In genomic region chr9:9211411-9212087, GRCm38 (mm10) we compare ENCODE assay signal across 20 mouse cellular contexts.
"Had no signal": no experiment of that assay in that cellular context is flagged by ENCODE, and none has a peak within 500 bp of the region (broad histone marks: within the 10 kb centered on the region; RNA-seq: fewer than 3 reads in every experiment).

No protein-coding gene starts in this region.

- H3K9me3 ChIP-seq: kidney, embryonic 15.5 days; limb, embryonic 12.5 days; limb, embryonic 15.5 days; midbrain, embryonic 12.5 days; midbrain, embryonic 15.5 days; neural tube, embryonic 12.5 days; neural tube, embryonic 15.5 days; stomach, embryonic 15.5 days had no signal

- H3K27ac ChIP-seq: kidney, embryonic 15.5 days; limb, embryonic 12.5 days; limb, embryonic 15.5 days; midbrain, embryonic 12.5 days; midbrain, embryonic 15.5 days; neural tube, embryonic 12.5 days; neural tube, embryonic 15.5 days; stomach, embryonic 15.5 days had no signal

- H3K4me2 ChIP-seq: kidney, embryonic 15.5 days; limb, embryonic 12.5 days; limb, embryonic 15.5 days; midbrain, embryonic 12.5 days; midbrain, embryonic 15.5 days; neural tube, embryonic 12.5 days; neural tube, embryonic 15.5 days; stomach, embryonic 15.5 days had no signal

- H3K9ac ChIP-seq: kidney, embryonic 15.5 days; limb, embryonic 12.5 days; limb, embryonic 15.5 days; midbrain, embryonic 12.5 days; midbrain, embryonic 15.5 days; neural tube, embryonic 12.5 days; neural tube, embryonic 15.5 days; stomach, embryonic 15.5 days had no signal

- DNase-seq: kidney, adult 11 months; kidney, postnatal 10 days; kidney, postnatal 36 days; left cerebral cortex, postnatal 4 days; lung, adult 2 months; lung, postnatal 14 days; lung, postnatal 4 days; right cerebral cortex, adult 18-20 months; right cerebral cortex, postnatal 14 days; right cerebral cortex, postnatal 4 days; spleen, adult 18-20 months; thymus, postnatal 25 days had no signal

- H3K27me3 ChIP-seq: kidney, embryonic 15.5 days; limb, embryonic 12.5 days; limb, embryonic 15.5 days; midbrain, embryonic 12.5 days; midbrain, embryonic 15.5 days; neural tube, embryonic 12.5 days; neural tube, embryonic 15.5 days; stomach, embryonic 15.5 days had no signal

- H3K4me1 ChIP-seq: kidney, embryonic 15.5 days; limb, embryonic 12.5 days; limb, embryonic 15.5 days; midbrain, embryonic 15.5 days; neural tube, embryonic 12.5 days; neural tube, embryonic 15.5 days; stomach, embryonic 15.5 days had no signal

- H3K4me3 ChIP-seq: kidney, embryonic 15.5 days; limb, embryonic 12.5 days; limb, embryonic 15.5 days; midbrain, embryonic 12.5 days; midbrain, embryonic 15.5 days; neural tube, embryonic 12.5 days; neural tube, embryonic 15.5 days; stomach, embryonic 15.5 days had no signal

- H3K36me3 ChIP-seq: kidney, embryonic 15.5 days; limb, embryonic 12.5 days; limb, embryonic 15.5 days; midbrain, embryonic 12.5 days; midbrain, embryonic 15.5 days; neural tube, embryonic 12.5 days; neural tube, embryonic 15.5 days; stomach, embryonic 15.5 days had no signal

- ATAC-seq: midbrain, embryonic 15.5 days had no signal
